Mouse (Mus musculus): ENCODE results near the gene Spock1.

DNA sequence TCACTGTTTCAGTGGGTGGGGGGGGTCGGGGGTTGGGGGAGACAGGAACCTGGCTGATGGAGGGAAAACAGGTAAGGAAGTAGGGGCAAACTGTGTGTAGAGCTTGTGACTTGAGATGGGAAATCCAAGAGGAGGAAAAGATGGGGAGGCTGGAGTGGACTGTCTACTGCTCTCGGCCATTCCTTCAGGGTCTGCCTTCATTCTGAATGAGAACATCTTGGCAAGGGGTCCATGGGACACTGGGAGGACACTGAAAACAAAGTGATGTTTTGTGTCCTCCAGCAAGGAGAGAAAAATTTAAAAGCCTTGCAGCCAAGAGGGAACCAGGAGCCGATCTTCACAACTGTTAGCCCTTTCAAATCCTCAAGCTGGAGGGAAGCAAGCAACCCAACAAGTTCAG lies 463.2 kb downstream of the Spock1 start:
- TF ChIP-seq CTCF (IDR thresholded peaks at IDR 0.05; ENCODE audit: insufficient read depth, low read length) (no peak), POLR2A (IDR thresholded peaks at IDR 0.05; ENCODE audit: borderline replicate concordance, extremely low read depth, low read depth, low read length) (no peak)

All from lung, adult 2 months (tissue).